Mouse (Mus musculus): ENCODE measurements at regions not wholly inside any gene's neighbourhood (a gene's known extent, or its start where the extent isn't known, plus 50 kb on each side); places are given as distances from the start of the nearest gene placed in this dataset.
A peak's percentile ranks its signal among the peaks of the same experiment; 100 is the strongest.

GRCm38 (mm10) chr10:97375824-97376223, 103.6 kb upstream of the Dcn start:
- ATAC-seq (replicated peaks; ENCODE audit: insufficient number of reproducible peaks, low FRiP score, low TSS enrichment, low read depth) (no peak), DNase-seq (ENCODE audit: low spot score) (peak; percentile 90)
- Histone ChIP-seq H3K4me3 (ENCODE audit: low read depth, low read length) (no peak overlapping the region), H3K4me1 (ENCODE audit: control insufficient read depth, insufficient read depth, low read length) (no peaks in the 10 kb centered on the region), H3K27ac (replicated peaks; ENCODE audit: low read depth, low read length) (no peak overlapping the region), H3K9ac (replicated peaks; ENCODE audit: low read length) (no peak overlapping the region), H3K4me2 (ENCODE audit: low read depth, low read length) (no peak overlapping the region), H3K9me3 (replicated peaks; ENCODE audit: control insufficient read depth, low read length) (no peaks in the 10 kb centered on the region), H3K27me3 (ENCODE audit: control insufficient read depth, insufficient read depth, low read length) (no peaks in the 10 kb centered on the region), H3K36me3 (replicated peaks; ENCODE audit: control insufficient read depth, insufficient read depth, low read depth, low read length) (no peaks in the 10 kb centered on the region)
- 3% methylated on average over 2 of the region's 2 CpGs for WGBS

GRCm38 (mm10) chr10:97376376-97376775, 103.0 kb upstream of the Dcn start:
- no peaks in the 10 kb centered on the region for H3K36me3 ChIP-seq (replicated peaks; ENCODE audit: control insufficient read depth, insufficient read depth, low read depth, low read length)
- H3K27me3 ChIP-seq (ENCODE audit: control insufficient read depth, insufficient read depth, low read length), result no peaks in the 10 kb centered on the region
- ATAC-seq (replicated peaks; ENCODE audit: insufficient number of reproducible peaks, low FRiP score, low TSS enrichment, low read depth) (no peak), DNase-seq (ENCODE audit: low spot score) (no peak)
- WGBS, result 64% methylated on average over 4 of the region's 4 CpGs
- H3K27ac ChIP-seq (replicated peaks; ENCODE audit: low read depth, low read length), result no peak overlapping the region
- H3K9ac ChIP-seq (replicated peaks; ENCODE audit: low read length), result no peak overlapping the region
- H3K9me3 ChIP-seq (replicated peaks; ENCODE audit: control insufficient read depth, low read length), result no peaks in the 10 kb centered on the region
- no peaks in the 10 kb centered on the region for H3K4me1 ChIP-seq (ENCODE audit: control insufficient read depth, insufficient read depth, low read length)
- no peak overlapping the region for H3K4me2 ChIP-seq (ENCODE audit: low read depth, low read length)
- no peak overlapping the region for H3K4me3 ChIP-seq (ENCODE audit: low read depth, low read length)

- Histone ChIP-seq H3K4me1 (ENCODE audit: control insufficient read depth, insufficient read depth, low read length) (no peaks in the 10 kb centered on the region), H3K36me3 (replicated peaks; ENCODE audit: control insufficient read depth, insufficient read depth, low read depth, low read length) (no peaks in the 10 kb centered on the region), H3K27ac (replicated peaks; ENCODE audit: low read depth, low read length) (no peak overlapping the region), H3K9me3 (replicated peaks; ENCODE audit: control insufficient read depth, low read length) (no peaks in the 10 kb centered on the region), H3K4me3 (ENCODE audit: low read depth, low read length) (no peak overlapping the region), H3K4me2 (ENCODE audit: low read depth, low read length) (no peak overlapping the region), H3K27me3 (ENCODE audit: control insufficient read depth, insufficient read depth, low read length) (no peaks in the 10 kb centered on the region), H3K9ac (replicated peaks; ENCODE audit: low read length) (no peak overlapping the region)
- no peak for ATAC-seq (replicated peaks; ENCODE audit: insufficient number of reproducible peaks, low FRiP score, low TSS enrichment, low read depth)
- no peak for DNase-seq (ENCODE audit: low spot score)
Observed at GRCm38 (mm10) chr10:97381586-97381985, 97.8 kb upstream of the Dcn start.

GRCm38 (mm10) chr10:97383881-97384280, 95.5 kb upstream of the Dcn start:
- ATAC-seq (replicated peaks; ENCODE audit: insufficient number of reproducible peaks, low FRiP score, low TSS enrichment, low read depth) (no peak), DNase-seq (ENCODE audit: low spot score) (no peak)
- Histone ChIP-seq H3K9ac (replicated peaks; ENCODE audit: low read length) (no peak overlapping the region), H3K27me3 (ENCODE audit: control insufficient read depth, insufficient read depth, low read length) (no peaks in the 10 kb centered on the region), H3K36me3 (replicated peaks; ENCODE audit: control insufficient read depth, insufficient read depth, low read depth, low read length) (no peaks in the 10 kb centered on the region), H3K4me1 (ENCODE audit: control insufficient read depth, insufficient read depth, low read length) (no peaks in the 10 kb centered on the region), H3K4me2 (ENCODE audit: low read depth, low read length) (no peak overlapping the region), H3K27ac (replicated peaks; ENCODE audit: low read depth, low read length) (no peak overlapping the region), H3K9me3 (replicated peaks; ENCODE audit: control insufficient read depth, low read length) (no peaks in the 10 kb centered on the region), H3K4me3 (ENCODE audit: low read depth, low read length) (no peak overlapping the region)
- WGBS, result 97% methylated on average over 1 of the region's 1 CpGs

- H3K9ac ChIP-seq (replicated peaks; ENCODE audit: low read length), result no peak overlapping the region
- no peak for DNase-seq (ENCODE audit: low spot score)
- no peak overlapping the region for H3K27ac ChIP-seq (replicated peaks; ENCODE audit: low read depth, low read length)
- H3K27me3 ChIP-seq (ENCODE audit: control insufficient read depth, insufficient read depth, low read length), result no peaks in the 10 kb centered on the region
- WGBS, result 79% methylated on average over 3 of the region's 3 CpGs
- H3K9me3 ChIP-seq (replicated peaks; ENCODE audit: control insufficient read depth, low read length), result no peaks in the 10 kb centered on the region
- ATAC-seq (replicated peaks; ENCODE audit: insufficient number of reproducible peaks, low FRiP score, low TSS enrichment, low read depth), result no peak
- H3K4me1 ChIP-seq (ENCODE audit: control insufficient read depth, insufficient read depth, low read length), result no peaks in the 10 kb centered on the region
- H3K4me3 ChIP-seq (ENCODE audit: low read depth, low read length), result no peak overlapping the region
- no peak overlapping the region for H3K4me2 ChIP-seq (ENCODE audit: low read depth, low read length)
- no peaks in the 10 kb centered on the region for H3K36me3 ChIP-seq (replicated peaks; ENCODE audit: control insufficient read depth, insufficient read depth, low read depth, low read length)
Observed at GRCm38 (mm10) chr10:97387196-97387876, 92.1 kb upstream of the Dcn start.

GRCm38 (mm10) chr10:97389647-97390590, 89.5 kb upstream of the Dcn start:
- DNase-seq (ENCODE audit: low spot score) (no peak), ATAC-seq (replicated peaks; ENCODE audit: insufficient number of reproducible peaks, low FRiP score, low TSS enrichment, low read depth) (no peak)
- no peaks in the 10 kb centered on the region for H3K36me3 ChIP-seq (replicated peaks; ENCODE audit: control insufficient read depth, insufficient read depth, low read depth, low read length)
- no peak overlapping the region for H3K4me3 ChIP-seq (ENCODE audit: low read depth, low read length)
- H3K9ac ChIP-seq (replicated peaks; ENCODE audit: low read length), result no peak overlapping the region
- H3K9me3 ChIP-seq (replicated peaks; ENCODE audit: control insufficient read depth, low read length), result no peaks in the 10 kb centered on the region
- H3K4me1 ChIP-seq (ENCODE audit: control insufficient read depth, insufficient read depth, low read length), result no peaks in the 10 kb centered on the region
- no peak overlapping the region for H3K4me2 ChIP-seq (ENCODE audit: low read depth, low read length)
- H3K27ac ChIP-seq (replicated peaks; ENCODE audit: low read depth, low read length), result no peak overlapping the region
- no peaks in the 10 kb centered on the region for H3K27me3 ChIP-seq (ENCODE audit: control insufficient read depth, insufficient read depth, low read length)
- 49% methylated on average over 7 of the region's 7 CpGs for WGBS

GRCm38 (mm10) chr10:97397062-97397771, 82.2 kb upstream of the Dcn start:
- DNase-seq (ENCODE audit: low spot score) (peak; percentile 15), ATAC-seq (replicated peaks; ENCODE audit: insufficient number of reproducible peaks, low FRiP score, low TSS enrichment, low read depth) (no peak)
- no peak overlapping the region for H3K4me2 ChIP-seq (ENCODE audit: low read depth, low read length)
- no peak overlapping the region for H3K9ac ChIP-seq (replicated peaks; ENCODE audit: low read length)
- H3K27ac ChIP-seq (replicated peaks; ENCODE audit: low read depth, low read length), result no peak overlapping the region
- no peaks in the 10 kb centered on the region for H3K4me1 ChIP-seq (ENCODE audit: control insufficient read depth, insufficient read depth, low read length)
- 57% methylated on average over 9 of the region's 9 CpGs for WGBS
- H3K27me3 ChIP-seq (ENCODE audit: control insufficient read depth, insufficient read depth, low read length), result no peaks in the 10 kb centered on the region
- no peaks in the 10 kb centered on the region for H3K36me3 ChIP-seq (replicated peaks; ENCODE audit: control insufficient read depth, insufficient read depth, low read depth, low read length)
- H3K4me3 ChIP-seq (ENCODE audit: low read depth, low read length), result no peak overlapping the region
- H3K9me3 ChIP-seq (replicated peaks; ENCODE audit: control insufficient read depth, low read length), result no peaks in the 10 kb centered on the region

GRCm38 (mm10) chr10:97397896-97398295, 81.5 kb upstream of the Dcn start:
- H3K9me3 ChIP-seq (replicated peaks; ENCODE audit: control insufficient read depth, low read length), result no peaks in the 10 kb centered on the region
- 83% methylated on average over 2 of the region's 2 CpGs for WGBS
- H3K27ac ChIP-seq (replicated peaks; ENCODE audit: low read depth, low read length), result no peak overlapping the region
- DNase-seq (ENCODE audit: low spot score), result no peak
- H3K4me3 ChIP-seq (ENCODE audit: low read depth, low read length), result no peak overlapping the region
- no peak for ATAC-seq (replicated peaks; ENCODE audit: insufficient number of reproducible peaks, low FRiP score, low TSS enrichment, low read depth)
- no peaks in the 10 kb centered on the region for H3K4me1 ChIP-seq (ENCODE audit: control insufficient read depth, insufficient read depth, low read length)
- no peak overlapping the region for H3K4me2 ChIP-seq (ENCODE audit: low read depth, low read length)
- no peaks in the 10 kb centered on the region for H3K27me3 ChIP-seq (ENCODE audit: control insufficient read depth, insufficient read depth, low read length)
- H3K9ac ChIP-seq (replicated peaks; ENCODE audit: low read length), result no peak overlapping the region
- no peaks in the 10 kb centered on the region for H3K36me3 ChIP-seq (replicated peaks; ENCODE audit: control insufficient read depth, insufficient read depth, low read depth, low read length)
